Mouse (Mus musculus) mouse embryonic stem cell (cell line): ENCODE data around the gene Ensa.

Experiments used
- in situ Hi-C, 2 experiments: fragments of 300-500 bp; cut with MboI; formaldehyde crosslinking; loops; 1 replicate in 1 of 2; 3 replicates in 1 of 2; pipeline ENCODE4 v1.14.3; 2019 to 2020; ENCODE audit warnings: low sequenced_read_pairs in 2 of 2, low pct_unique_long_range_greater_than_20kb in 1 of 2, mixed read lengths in 1 of 2; ENCODE audit not compliant: unreplicated experiment in 1 of 2

The Ensa gene

DNA sequence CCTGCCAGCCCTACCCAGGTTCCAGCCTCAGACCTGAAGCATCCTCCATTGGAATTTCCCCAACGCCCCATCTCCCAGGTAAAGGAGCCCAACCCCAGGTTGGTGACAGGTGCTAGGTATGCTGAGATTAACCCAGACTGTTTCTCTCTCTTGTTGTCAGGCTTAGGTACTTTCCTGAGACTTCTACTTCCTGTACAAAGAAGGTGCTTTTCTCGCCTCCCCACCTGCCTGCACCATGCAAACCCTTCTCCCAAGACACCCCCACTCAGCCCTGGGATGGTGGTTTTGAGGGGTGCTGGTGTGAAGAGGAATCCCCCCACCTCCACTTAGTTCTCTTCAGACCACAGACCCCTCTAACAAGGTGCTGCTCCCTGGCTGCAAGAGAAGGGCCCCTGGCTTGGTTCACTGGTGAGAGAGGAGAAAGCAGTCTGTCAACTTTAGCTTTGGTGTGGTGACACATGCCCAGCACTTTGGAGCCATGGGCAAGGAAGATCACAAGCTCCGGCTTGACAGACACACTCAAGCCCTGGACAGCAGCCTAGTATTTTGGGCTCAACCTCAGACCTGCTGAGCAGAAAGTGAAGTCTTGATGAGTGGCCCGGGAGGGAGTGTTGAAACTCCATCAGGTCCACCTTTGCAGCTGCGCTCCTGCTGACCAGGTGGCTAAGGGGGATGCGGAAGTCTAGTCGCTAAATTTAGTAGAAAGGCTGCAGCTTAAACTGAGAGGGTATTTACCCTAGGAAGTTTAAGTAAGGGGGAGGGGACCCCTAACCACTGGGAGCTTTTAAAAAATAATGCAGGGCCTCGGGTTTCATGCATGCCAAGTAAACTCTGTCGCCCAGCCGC lies 48.3 kb downstream of the Ensa start:
- in situ Hi-C loops: no loop called here

DNA sequence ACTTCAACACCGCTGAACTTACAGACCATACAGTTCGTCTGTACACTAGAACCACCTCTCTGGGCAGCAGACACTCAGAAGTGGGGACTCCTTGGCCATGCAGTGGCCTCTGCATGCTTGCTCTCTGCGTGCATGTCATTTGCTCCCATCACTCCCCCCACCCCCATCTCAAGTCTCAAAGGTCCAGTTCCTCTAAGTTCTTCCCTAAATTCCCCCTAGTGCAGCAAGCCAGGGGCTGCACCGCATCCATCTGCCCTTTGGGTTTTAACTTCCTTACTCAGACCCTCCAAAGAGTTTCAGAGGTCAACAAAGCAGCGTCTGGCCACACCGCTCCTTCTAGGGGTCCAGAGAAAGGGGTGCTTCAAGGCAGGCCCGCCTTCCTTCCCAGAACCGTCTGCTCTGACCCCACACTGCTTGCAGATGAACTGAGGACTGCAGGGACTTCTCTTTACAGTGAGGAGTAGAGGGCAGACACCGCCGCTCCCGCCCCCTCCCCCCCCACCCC lies 49.0 kb downstream of the Ensa start:
- in situ Hi-C loops: no loop called here

DNA sequence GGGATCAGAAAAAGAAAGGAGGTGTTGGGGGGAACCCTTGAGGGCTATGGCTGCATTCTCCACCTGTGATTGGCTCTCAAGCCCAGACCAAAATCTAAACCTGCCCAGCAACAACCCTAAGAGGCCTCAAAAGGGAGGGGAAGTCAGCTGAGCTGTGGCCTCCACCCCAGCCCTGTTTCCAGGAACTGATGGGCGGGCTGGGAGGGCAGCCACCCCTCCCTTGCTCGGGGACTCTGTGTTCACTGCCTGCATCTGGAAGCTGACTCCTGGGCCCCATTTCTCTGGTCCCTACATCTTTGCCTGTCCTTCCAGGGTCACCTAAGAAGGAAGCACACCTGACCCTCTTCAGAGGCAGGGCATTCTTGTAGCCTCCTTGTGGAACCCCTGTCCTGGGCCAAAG lies 49.4 kb downstream of the Ensa start:
- in situ Hi-C loops: no loop called here

DNA sequence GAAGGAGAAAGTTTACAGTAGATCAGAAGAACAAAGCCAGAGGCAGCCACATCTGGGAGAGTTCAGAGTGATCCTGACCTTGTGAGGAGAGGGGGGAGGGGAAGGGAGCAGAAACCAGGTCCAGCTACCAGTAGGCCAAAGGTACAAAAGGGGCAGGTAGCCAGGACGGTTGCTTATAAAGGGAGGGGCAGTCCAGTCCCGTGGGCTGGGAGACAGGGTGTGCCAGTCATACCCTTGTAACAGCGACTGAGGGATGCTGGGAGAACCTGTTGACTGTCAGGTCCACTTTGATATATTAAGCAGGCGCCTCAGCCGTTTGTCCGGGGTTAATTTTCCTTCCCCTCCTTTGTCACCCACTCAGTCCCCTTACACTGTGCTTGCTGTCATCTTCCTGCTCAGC lies 50.0 kb downstream of the Ensa start:
- in situ Hi-C loops: no loop called here

DNA sequence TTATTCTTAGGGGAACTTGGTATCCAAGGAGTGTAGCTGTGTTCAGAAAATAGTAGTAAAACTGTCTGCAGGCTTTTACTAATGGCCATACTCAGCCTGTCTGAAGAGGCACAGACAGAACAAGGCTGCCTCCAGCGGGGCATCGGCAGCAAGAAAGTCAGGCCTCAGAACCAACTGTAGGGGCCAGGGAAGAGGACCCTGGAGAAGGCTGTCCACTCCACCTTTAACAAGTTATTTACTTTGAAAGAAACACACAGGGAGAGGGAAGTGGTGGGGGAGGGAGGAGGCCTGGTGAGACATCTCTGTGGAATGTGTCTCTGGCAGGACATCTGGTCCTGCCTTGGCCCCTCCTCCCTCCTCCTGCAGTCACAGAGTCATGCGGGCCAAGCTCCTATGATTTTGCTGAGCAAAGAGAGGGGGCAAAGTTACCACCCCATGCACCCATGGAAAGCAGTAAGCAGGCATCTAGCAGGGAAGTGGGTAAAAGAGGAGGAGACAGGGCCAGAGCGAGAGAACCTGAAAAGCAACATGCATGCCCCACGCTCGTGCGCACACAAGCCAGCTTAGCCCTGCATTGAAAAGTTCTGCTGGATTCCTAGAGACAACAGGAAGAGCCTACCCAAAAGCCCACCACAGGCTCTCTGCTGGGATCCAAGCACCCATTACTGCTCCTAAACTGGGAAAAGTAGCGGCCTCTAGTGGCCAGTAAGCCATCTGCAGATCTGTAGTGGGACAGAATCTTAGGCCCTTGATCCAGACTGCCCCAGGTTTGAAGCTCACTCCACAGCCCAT lies 50.7 kb downstream of the Ensa start:
- in situ Hi-C loops: no loop called here

DNA sequence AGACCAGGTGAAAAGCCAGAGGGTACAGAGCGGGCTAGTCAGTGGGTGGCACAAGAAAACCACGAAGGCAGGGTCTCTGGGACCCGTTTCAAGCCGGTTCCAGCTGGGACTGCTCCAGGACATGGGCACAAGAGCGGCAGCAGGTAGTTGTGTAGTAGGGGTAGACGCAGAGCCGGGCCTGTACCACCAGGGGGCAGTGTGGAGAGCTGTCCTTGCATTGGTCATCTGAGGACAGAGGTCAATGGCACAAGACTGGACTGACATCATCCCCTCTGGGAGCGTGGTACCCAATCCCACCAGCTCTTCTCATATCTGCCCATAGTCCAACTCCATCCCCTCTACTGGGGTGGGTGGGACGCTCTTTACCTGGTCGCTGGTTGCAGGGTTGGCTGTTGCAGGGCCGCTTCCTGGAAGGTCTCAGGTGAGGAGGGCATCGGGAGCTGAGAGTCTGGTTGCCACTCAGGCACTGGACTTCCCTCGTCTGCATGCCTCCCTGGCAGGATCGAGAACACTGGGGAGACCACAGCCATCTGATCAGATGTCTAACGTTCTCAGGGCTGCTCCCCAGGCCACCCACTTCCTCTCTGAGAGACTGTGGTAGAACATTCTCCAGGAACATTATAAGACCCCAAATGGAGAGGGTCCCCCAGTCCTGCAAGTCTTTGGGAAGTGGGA lies 52.1 kb downstream of the Ensa start:
- in situ Hi-C loops: no loop called here

DNA sequence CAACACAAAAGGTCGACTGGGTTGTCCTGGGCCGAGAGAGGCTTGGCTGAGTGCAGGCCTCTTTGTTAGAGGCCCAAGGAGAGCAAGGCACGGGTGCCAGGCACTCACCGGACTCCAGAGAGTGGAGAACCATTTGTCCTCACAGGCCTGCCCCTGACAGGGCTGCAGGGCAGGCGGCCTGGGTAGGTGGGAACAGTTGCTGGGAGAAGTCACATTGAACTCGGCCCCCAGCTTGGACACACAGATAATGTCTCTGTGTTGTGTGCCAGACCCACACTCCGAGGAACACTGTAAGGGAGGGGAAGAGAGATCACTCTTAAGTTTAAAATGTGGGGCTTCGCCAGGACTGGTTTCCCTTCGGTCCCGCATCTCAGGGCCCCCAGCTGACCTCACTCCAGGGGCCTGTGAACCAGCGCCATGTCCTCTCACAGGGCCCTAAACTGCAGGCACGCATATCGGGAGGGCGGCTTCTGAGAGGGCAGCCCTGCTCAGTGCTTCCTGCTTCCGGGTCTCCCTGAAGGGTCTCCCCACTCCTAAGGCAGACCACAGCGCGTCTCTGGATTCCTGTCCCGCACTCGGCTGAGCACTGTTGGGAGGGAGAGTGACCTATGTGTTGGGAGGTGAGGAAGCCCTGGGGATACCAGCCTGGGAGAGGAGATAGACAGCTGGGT lies 52.8 kb downstream of the Ensa start:
- in situ Hi-C loops: no loop called here

DNA sequence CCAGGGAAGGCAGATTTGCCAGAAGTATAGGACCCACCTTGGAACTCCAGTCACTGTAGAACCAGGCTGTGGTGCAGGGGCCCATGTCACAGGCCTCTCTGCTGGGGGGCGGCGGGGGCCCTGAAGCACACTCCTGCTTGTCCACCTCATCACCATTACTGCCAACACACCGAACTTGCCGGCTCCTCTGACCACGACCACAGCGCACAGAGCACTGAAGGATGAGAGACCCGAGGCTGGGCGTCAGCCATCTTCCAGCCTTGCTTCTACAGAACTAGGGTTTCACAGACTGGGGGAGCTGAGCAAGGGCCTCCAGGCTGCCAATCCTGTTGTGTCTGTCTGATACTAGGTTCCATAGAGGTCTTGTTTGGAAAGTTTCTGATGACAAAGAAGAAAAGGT lies 54.8 kb downstream of the Ensa start:
- in situ Hi-C loops: no loop called here

DNA sequence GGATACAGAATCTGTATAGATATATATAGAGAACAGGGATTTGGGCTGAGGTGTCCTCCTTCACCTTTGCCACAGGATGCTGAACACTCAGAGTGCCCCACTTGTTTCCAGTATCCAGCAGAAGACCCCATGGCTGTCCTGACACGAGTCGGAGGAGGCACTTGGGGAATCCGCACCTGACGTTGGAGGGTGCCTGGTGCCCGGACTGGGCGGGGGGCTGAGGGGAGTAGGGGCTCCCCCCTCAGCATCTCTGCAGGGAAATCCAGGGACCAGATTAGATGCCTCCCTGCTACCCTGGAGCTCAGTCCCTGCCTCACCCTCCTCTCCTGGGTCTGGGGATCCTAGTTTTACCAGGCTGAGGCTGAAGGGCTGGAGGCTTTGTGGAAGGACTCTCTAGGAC lies 55.9 kb downstream of the Ensa start:
- in situ Hi-C loops: no loop called here

DNA sequence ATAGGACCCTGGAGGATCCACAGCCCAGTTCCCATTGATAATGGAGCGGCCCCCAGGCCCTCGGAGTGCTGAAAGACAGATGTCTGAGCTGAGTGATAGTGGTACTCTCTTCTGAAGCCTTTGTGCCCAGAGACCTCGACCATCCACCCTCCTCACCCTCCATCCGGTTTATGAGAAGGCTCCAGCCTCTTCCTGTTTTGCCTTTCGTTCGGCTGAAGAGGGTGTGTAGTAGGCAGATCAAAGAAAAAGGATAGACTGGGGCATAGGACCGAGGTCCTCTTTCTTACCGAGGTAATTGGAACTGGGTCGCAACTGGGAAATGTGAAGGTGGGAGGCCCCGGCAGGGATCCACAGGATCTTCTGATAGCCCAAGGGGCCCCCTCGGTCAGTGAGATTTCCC lies 56.6 kb downstream of the Ensa start:
- in situ Hi-C loops: no loop called here
